Mouse (Mus musculus): ENCODE measurements around the gene Adnp. TPM values are rescaled to one million over a fixed set of nuclear protein-coding genes. Genes with fewer than 3 reads are reported as not detected.

Gene Adnp
- total RNA-seq, 4 experiments from 2014 or later = 23.1 to 24.3 (median 23.7) TPM

GRCm38 (mm10) chr2:168205681-168206631 is 956 bp downstream of the Adnp start:
- DNase-seq (ENCODE audit: low spot score) = no peak

- DNase-seq (ENCODE audit: low spot score) = peak; percentile 78
These were observed 1.6 kb downstream of the Adnp start for GRCm38 (mm10) chr2:168205265-168205664.

GRCm38 (mm10) chr2:168204476-168204999 is 2.4 kb downstream of the Adnp start:
- DNase-seq (ENCODE audit: low spot score) = no peak

GRCm38 (mm10) chr2:168200014-168200691 is 6.8 kb downstream of the Adnp start:
- DNase-seq (ENCODE audit: low spot score) = no peak

- no peak for DNase-seq (ENCODE audit: low spot score)
These were observed 7.4 kb downstream of the Adnp start for GRCm38 (mm10) chr2:168199476-168199875.

GRCm38 (mm10) chr2:168198421-168198820 is 8.5 kb downstream of the Adnp start:
- no peak for DNase-seq (ENCODE audit: low spot score)

- DNase-seq (ENCODE audit: low spot score) = no peak
These were observed 11.2 kb downstream of the Adnp start for GRCm38 (mm10) chr2:168195721-168196120.

- no peak for DNase-seq (ENCODE audit: low spot score)
These were observed 13.2 kb downstream of the Adnp start for GRCm38 (mm10) chr2:168193685-168194084.

GRCm38 (mm10) chr2:168191856-168192255 is 15.1 kb downstream of the Adnp start:
- DNase-seq (ENCODE audit: low spot score) = no peak

GRCm38 (mm10) chr2:168175946-168176345 is 31.0 kb downstream of the Adnp start:
- DNase-seq (ENCODE audit: low spot score) = no peak

GRCm38 (mm10) chr2:168170167-168170685 is 36.7 kb downstream of the Adnp start:
- DNase-seq (ENCODE audit: low spot score) = peak; percentile 70

- DNase-seq (ENCODE audit: low spot score) = no peak
These were observed 37.2 kb downstream of the Adnp start for GRCm38 (mm10) chr2:168169800-168170113.

GRCm38 (mm10) chr2:168168892-168169799 is 37.8 kb downstream of the Adnp start:
- DNase-seq (ENCODE audit: low spot score) = no peak

GRCm38 (mm10) chr2:168167781-168168180 is 39.1 kb downstream of the Adnp start:
- no peak for DNase-seq (ENCODE audit: low spot score)

GRCm38 (mm10) chr2:168166750-168167460 is 40.0 kb downstream of the Adnp start:
- no peak for DNase-seq (ENCODE audit: low spot score)

- DNase-seq (ENCODE audit: low spot score) = no peak
These were observed 44.9 kb downstream of the Adnp start for GRCm38 (mm10) chr2:168161978-168162377.

- DNase-seq (ENCODE audit: low spot score) = no peak
These were observed 45.4 kb downstream of the Adnp start for GRCm38 (mm10) chr2:168161514-168161971.

GRCm38 (mm10) chr2:168160370-168160930 is 46.5 kb downstream of the Adnp start:
- DNase-seq (ENCODE audit: low spot score) = no peak

- DNase-seq (ENCODE audit: low spot score) = no peak
These were observed 47.8 kb downstream of the Adnp start for GRCm38 (mm10) chr2:168158911-168159711.
